Mouse (Mus musculus) ovary, adult 10 weeks (tissue): ENCODE data around the gene Olfr829. TPM values are rescaled to one million over a fixed set of nuclear protein-coding genes. Genes with fewer than 3 reads are reported as not detected.

ENCODE experiments used
- polyA plus RNA-seq: library from polyadenylated mRNA; stranded (reverse); fragments of 350-450 nt; fragmentation: Illumina TruSeq; extraction: RNeasy Lipid Tissue Mini Kit (QIAGEN cat#74804); gene quantifications from one replicate; pipeline ENCODE4 v1.2.3, GENCODE M21; 2014

Gene Olfr829
- not detected for polyA plus RNA-seq

DNA sequence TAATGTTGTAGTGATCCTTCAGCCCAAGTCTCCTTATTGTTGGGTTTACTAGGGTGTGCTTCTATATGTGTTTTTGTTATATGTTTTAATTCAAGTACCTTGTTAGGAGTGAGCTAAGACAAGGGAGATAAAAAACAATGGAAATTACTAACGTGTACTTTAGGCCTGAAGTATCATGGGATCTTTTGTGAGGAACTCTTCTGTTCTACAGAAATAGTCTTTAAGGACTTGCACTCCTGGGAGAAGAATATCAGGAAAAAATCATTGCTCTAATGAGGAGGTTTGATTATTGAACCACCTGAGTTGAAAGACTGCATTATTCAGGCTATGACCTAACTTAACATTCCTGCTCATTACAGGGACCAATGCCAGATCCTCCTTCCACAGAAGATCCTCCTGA, at the start of gene Olfr829:
Gene Olfr829, plus strand, starts transcription at position 301 of the 400 bp plus-strand sequence.

DNA sequence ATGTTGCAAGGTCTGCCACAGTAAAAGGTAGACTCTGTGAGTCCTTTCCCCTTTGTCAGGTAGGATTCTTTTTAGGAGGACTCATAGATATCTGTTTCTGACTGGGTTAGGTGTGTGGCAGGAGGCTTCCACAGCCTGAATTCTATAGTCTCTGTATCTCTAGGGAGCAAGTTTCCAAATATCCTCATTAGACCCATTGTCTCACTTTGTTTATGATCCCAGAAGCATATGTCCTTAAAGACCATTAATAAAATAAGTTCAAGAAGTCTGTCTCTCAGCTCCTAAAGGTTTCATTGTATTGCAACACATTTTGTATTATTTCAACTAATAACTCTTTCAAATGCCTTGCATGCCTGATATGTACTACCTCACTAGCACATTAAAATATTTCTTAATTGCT, 35.3 kb upstream of the Olfr829 start, which contains the start of gene Olfr828:
Gene Olfr828, minus strand, starts transcription at position 101 of the 400 bp plus-strand sequence.

DNA sequence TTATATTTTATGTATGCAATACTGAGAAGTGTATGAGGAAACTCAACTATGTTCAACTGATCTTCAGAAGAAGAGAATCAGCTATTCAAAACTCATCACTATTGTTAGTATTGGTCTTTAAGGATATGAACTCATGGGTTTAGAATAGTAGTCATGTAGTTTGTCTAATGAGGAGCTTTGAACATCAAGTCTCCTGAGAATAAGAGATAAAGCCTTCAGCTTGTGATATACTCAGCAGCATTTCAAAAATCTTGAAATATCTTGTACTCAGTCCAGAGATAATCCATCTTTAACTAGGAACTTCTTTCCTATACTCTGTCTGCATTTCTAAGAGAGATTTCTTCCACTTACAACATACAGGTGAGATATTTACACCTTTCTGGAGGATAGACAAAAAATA, 19.7 kb downstream of the Olfr829 start, which contains the start of gene Olfr830:
Gene Olfr830, plus strand, starts transcription at position 301 of the 400 bp plus-strand sequence.

Other genes starting within 250 kb of the Olfr829 start
- gene Muc16, start 180.4 kb upstream of the Olfr829 start, polyA plus RNA-seq, result 12.3 TPM
- not detected for gene Olfr24, start 90.9 kb upstream of the Olfr829 start, polyA plus RNA-seq
- not detected for gene Olfr828, start 35.4 kb upstream of the Olfr829 start, polyA plus RNA-seq
- gene Olfr830, start 19.8 kb downstream of the Olfr829 start, polyA plus RNA-seq, result not detected
- gene Olfr832, start 82.2 kb downstream of the Olfr829 start, polyA plus RNA-seq, result not detected
- not detected for gene Olfr834, start 133.1 kb downstream of the Olfr829 start, polyA plus RNA-seq
- not detected for gene Olfr835, start 177.8 kb downstream of the Olfr829 start, polyA plus RNA-seq